Mouse (Mus musculus): ENCODE measurements around the gene Pik3cb. TPM values are rescaled to one million over a fixed set of nuclear protein-coding genes. Genes with fewer than 3 reads are reported as not detected.

The Pik3cb gene
- polyA plus RNA-seq, 1 experiment: 14.5 TPM

GRCm38 (mm10) chr9:99152699-99153490 is 12.5 kb upstream of the Pik3cb start:
- DNase-seq (ENCODE audit: extremely low spot score in 1 of 2, low spot score in 1 of 2): no peak

- no peak for DNase-seq (ENCODE audit: extremely low spot score in 1 of 2, low spot score in 1 of 2)
Measured at GRCm38 (mm10) chr9:99146855-99147735, 6.7 kb upstream of the Pik3cb start.

GRCm38 (mm10) chr9:99145756-99146155 is 5.3 kb upstream of the Pik3cb start:
- peak in 1 of 2 experiments; percentile 43 for DNase-seq (ENCODE audit: extremely low spot score in 1 of 2, low spot score in 1 of 2)

GRCm38 (mm10) chr9:99144416-99144989 is 4.1 kb upstream of the Pik3cb start:
- DNase-seq (ENCODE audit: extremely low spot score in 1 of 2, low spot score in 1 of 2): no peak

- no peak for DNase-seq (ENCODE audit: extremely low spot score in 1 of 2, low spot score in 1 of 2)
Measured at GRCm38 (mm10) chr9:99141618-99142017, 1.2 kb upstream of the Pik3cb start.

- no peak for DNase-seq (ENCODE audit: extremely low spot score in 1 of 2, low spot score in 1 of 2)
Measured at GRCm38 (mm10) chr9:99141171-99141570, 750 bp upstream of the Pik3cb start.

- peak in 1 of 2 experiments; percentile 39 for DNase-seq (ENCODE audit: extremely low spot score in 1 of 2, low spot score in 1 of 2)
Measured at GRCm38 (mm10) chr9:99139194-99140023, 1.0 kb downstream of the Pik3cb start.

GRCm38 (mm10) chr9:99137301-99137700 is 3.1 kb downstream of the Pik3cb start:
- no peak for DNase-seq (ENCODE audit: extremely low spot score in 1 of 2, low spot score in 1 of 2)

- DNase-seq (ENCODE audit: extremely low spot score in 1 of 2, low spot score in 1 of 2): no peak
Measured at GRCm38 (mm10) chr9:99131951-99132470, 8.4 kb downstream of the Pik3cb start.

GRCm38 (mm10) chr9:99131119-99131518 is 9.3 kb downstream of the Pik3cb start:
- no peak for DNase-seq (ENCODE audit: extremely low spot score in 1 of 2, low spot score in 1 of 2)

GRCm38 (mm10) chr9:99127578-99127977 is 12.8 kb downstream of the Pik3cb start:
- DNase-seq (ENCODE audit: extremely low spot score in 1 of 2, low spot score in 1 of 2): no peak

GRCm38 (mm10) chr9:99122749-99123148 is 17.7 kb downstream of the Pik3cb start:
- no peak for DNase-seq (ENCODE audit: extremely low spot score in 1 of 2, low spot score in 1 of 2)

- no peak for DNase-seq (ENCODE audit: extremely low spot score in 1 of 2, low spot score in 1 of 2)
Measured at GRCm38 (mm10) chr9:99112409-99112808, 28.0 kb downstream of the Pik3cb start.

GRCm38 (mm10) chr9:99111085-99111484 is 29.3 kb downstream of the Pik3cb start:
- no peak for DNase-seq (ENCODE audit: extremely low spot score in 1 of 2, low spot score in 1 of 2)

GRCm38 (mm10) chr9:99110213-99110612 is 30.2 kb downstream of the Pik3cb start:
- DNase-seq (ENCODE audit: extremely low spot score in 1 of 2, low spot score in 1 of 2): no peak

- no peak for DNase-seq (ENCODE audit: extremely low spot score in 1 of 2, low spot score in 1 of 2)
Measured at GRCm38 (mm10) chr9:99109585-99109984, 30.8 kb downstream of the Pik3cb start.

- DNase-seq (ENCODE audit: extremely low spot score in 1 of 2, low spot score in 1 of 2): no peak
Measured at GRCm38 (mm10) chr9:99104449-99104848, 36.0 kb downstream of the Pik3cb start.

- no peak for DNase-seq (ENCODE audit: extremely low spot score in 1 of 2, low spot score in 1 of 2)
Measured at GRCm38 (mm10) chr9:99103865-99104264, 36.6 kb downstream of the Pik3cb start.

- no peak for DNase-seq (ENCODE audit: extremely low spot score in 1 of 2, low spot score in 1 of 2)
Measured at GRCm38 (mm10) chr9:99098482-99099129, 41.8 kb downstream of the Pik3cb start.

GRCm38 (mm10) chr9:99097668-99098067 is 42.8 kb downstream of the Pik3cb start:
- no peak for DNase-seq (ENCODE audit: extremely low spot score in 1 of 2, low spot score in 1 of 2)
